Mouse (Mus musculus) brain, embryonic 14.5 days (tissue): ENCODE measurements around the gene Dcun1d2. TPM values are rescaled to one million over a fixed set of nuclear protein-coding genes. Genes with fewer than 3 reads are reported as not detected.
A peak's percentile ranks its signal among the peaks of the same experiment; 100 is the strongest.

Source experiments
- DNase-seq: peaks from one replicate; pipeline ENCODE4 v3.0.0-alpha.2; 2011; ENCODE audit warnings: low read depth
- CTCF ChIP-seq: fragments of 200-500 bp; IDR thresholded peaks from 2 replicates; pipeline ENCODE4 v1.5.1; 2012; ENCODE audit warnings: inconsistent platforms, mild to moderate bottlenecking, moderate library complexity, borderline replicate concordance; ENCODE audit not compliant: insufficient read depth, insufficient read length; ENCODE audit errors: extremely low read depth
- POLR2A ChIP-seq: fragments of 200-500 bp; IDR thresholded peaks from 2 replicates; pipeline ENCODE4 v1.6.1; 2012; ENCODE audit warnings: mild to moderate bottlenecking, inconsistent platforms, borderline replicate concordance; ENCODE audit not compliant: poor library complexity, insufficient read depth, insufficient read length, severe bottlenecking; ENCODE audit errors: extremely low read depth
- polyA plus RNA-seq: library from polyadenylated mRNA; depleted of rRNA; stranded (reverse); fragments of >200 nt; gene quantifications from 2 replicates; pipeline ENCODE4 v1.2.3, GENCODE M21; 2012

Gene Dcun1d2
- polyA plus RNA-seq, 1 experiment, result 42.6 TPM

DNA sequence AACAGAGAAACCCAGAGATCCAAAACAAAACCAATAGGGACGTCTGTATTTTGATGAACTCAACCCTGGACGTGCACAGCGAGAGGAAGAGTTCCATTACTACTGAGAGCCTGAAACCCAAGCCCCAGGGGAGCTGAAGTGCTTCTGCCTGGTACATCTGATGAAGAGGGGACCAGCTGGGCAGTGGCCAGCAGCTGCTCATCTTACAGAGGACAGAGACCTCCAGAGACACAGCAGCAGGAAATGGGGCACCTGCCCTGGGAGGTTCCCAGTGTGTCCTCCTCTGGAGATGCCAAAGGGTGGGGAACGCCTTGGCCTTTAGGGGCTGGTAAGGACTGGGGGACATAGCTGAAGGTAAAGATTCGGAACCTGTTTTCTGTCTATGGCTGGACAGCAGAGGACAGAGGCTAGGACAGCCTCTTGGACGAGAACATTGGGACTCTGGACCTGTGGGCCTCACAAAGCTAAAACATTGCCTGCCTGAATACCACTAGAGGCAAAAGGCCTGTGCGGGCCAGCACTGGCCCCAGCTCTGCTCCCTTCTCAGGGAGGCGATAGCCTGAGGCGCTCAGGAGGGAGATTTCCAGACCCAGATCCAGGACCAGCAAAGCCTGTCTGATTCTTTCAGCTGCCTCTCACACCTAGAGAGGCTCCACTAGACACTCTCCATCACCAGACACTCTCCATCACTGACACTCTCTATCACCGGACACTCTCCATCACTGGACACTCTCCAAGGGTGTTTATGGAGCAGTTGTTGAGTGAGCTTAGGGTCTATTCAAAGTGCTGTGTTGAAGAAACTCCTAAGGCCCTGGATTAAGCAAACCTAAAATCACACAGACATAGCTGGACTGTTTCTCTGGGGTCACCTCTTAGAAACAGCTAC, 44.7 kb downstream of the Dcun1d2 start:
- TF ChIP-seq POLR2A (no peak), CTCF (no peak)
- DNase-seq, result no peak

DNA sequence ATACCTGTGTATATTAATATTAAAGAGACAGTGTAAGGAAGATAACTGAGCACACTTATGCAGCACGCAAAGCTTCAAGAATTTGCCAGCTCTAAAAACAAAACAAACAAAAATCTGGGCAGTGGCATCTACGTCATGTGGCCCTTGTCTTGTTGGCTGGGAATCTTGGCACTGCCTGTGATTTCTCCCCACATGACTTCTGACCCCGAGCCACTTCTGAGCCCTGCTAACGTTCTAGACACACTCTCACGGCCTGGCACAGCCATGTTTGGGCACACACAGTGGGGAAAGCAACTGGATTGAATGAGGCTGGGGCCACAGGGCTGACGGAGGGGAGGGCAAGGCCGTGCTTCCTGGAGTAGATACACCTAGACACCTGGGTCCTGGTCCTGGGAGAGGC, 47.2 kb downstream of the Dcun1d2 start:
- TF ChIP-seq CTCF (no peak), POLR2A (no peak)
- no peak for DNase-seq

DNA sequence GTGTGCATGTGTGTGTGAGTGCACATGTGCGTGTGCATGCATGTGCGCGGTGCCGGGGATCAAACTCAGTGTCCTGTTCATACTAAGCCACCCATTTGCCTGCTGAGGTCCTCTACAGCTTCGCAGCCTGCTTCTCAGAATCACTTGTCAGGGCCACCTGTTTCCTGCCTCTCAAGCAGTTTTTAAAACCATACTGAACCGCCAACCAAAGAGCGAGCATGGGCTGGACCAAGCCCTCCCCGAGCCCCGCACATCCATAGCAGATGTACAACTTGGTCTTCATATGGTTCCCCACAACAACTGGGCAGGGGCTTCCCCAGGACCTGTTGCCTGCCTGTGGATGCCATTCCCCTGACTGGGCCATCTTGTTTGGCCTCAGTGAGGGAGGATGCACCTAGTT, 47.9 kb downstream of the Dcun1d2 start:
- TF ChIP-seq CTCF, result no peak
- TF ChIP-seq POLR2A, result no peak

DNA sequence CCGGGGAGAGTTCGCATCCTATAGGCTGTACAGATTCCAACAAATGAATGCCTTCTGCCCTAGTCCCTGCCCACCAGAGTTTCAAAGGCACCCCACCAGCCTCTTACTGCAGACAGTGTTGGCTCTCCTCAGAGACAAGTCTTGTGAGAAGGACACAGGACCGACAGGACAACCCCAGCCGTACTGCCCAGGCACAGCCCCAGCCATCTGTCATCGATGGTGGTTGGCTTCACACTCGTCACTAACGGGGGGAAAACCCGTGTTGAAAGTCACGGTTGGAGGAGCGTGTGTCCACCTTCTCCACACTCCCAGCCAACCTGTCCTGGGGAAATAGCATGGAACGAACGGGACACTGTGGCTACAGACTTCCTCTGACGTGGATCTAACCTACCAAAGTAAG, 53.1 kb downstream of the Dcun1d2 start:
- DNase-seq, result no peak
- TF ChIP-seq CTCF, result no peak
- TF ChIP-seq POLR2A, result no peak

More for the DNA sequence above, 47.9 kb downstream of the Dcun1d2 start:
- no peak for DNase-seq

GRCm38 (mm10) chr8:13230471-13230870, 57.5 kb downstream of the Dcun1d2 start:
- no peak for TF ChIP-seq POLR2A
- no peak for TF ChIP-seq CTCF
- DNase-seq, result no peak

GRCm38 (mm10) chr8:13229802-13230201, 58.1 kb downstream of the Dcun1d2 start:
- no peak for TF ChIP-seq POLR2A
- no peak for TF ChIP-seq CTCF
- no peak for DNase-seq

GRCm38 (mm10) chr8:13228923-13229610, 58.9 kb downstream of the Dcun1d2 start:
- DNase-seq, result no peak
- TF ChIP-seq CTCF (no peak), POLR2A (no peak)

DNA sequence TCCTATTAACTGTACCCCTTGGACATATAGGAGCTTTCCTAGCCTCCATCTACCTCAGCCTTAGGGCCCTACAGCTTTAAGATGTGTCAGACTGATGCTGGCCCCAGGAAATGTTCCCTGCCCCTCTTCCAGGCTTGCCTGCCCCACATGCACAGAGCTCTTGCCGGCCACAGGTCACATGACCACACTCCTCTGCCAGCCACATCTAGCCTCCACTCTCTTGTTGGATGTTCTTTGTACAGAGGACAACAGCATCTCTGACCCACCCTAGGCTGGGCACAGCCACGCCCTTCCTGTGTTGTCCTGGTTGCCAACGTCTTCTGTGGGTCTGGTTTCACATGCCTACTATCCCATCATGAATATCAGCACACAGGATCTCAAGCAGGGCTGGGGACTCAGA, 60.7 kb downstream of the Dcun1d2 start:
- TF ChIP-seq POLR2A (no peak), CTCF (no peak)
- no peak for DNase-seq

GRCm38 (mm10) chr8:13226288-13226687, 61.6 kb downstream of the Dcun1d2 start:
- peak; percentile 70 for DNase-seq
- TF ChIP-seq CTCF (no peak), POLR2A (no peak)

DNA sequence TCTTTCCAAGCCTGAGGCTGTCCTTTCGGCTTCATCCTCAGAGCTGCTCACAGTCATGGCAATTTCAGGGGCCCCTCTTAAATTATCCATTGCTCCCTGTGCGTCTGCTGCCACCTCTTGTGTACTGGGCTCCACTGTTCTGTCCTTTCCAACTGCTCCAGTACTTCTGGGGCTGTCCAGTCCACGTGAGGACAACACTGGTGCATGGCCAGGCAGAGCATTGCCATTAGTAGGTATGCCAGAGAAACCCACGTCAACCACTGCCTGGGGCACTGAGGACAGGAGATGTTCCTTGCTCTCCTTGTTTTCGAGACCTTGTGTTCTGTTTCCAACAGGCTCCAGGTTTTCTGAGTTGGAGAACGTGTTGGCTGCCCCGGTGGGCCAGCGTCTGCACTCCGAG, 63.5 kb downstream of the Dcun1d2 start:
- TF ChIP-seq POLR2A, result no peak
- no peak for TF ChIP-seq CTCF
- no peak for DNase-seq

- DNase-seq, result no peak
- TF ChIP-seq CTCF, result no peak
- TF ChIP-seq POLR2A, result no peak
Observed at GRCm38 (mm10) chr8:13218441-13218840, 69.5 kb downstream of the Dcun1d2 start.

DNA sequence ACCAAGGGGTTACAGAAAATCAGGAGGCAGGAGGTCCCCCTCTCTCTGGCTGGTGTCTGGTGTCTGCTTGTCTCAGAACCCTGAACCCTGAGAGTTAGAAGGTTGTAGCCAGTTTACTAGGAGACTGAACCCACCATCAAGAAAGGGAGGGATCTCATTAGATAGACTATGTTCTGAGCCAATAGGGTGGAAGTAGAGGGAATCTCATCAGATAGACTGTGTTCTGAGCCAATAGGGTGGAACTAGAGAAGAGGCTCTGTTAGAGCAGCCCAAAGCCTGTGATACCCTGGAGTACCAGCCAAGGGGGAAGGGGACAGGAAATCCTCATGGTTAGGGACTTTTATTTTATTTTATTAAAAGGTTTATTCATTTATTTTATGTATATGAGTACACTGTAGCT, 69.9 kb downstream of the Dcun1d2 start:
- no peak for DNase-seq
- TF ChIP-seq POLR2A (no peak), CTCF (no peak)

DNA sequence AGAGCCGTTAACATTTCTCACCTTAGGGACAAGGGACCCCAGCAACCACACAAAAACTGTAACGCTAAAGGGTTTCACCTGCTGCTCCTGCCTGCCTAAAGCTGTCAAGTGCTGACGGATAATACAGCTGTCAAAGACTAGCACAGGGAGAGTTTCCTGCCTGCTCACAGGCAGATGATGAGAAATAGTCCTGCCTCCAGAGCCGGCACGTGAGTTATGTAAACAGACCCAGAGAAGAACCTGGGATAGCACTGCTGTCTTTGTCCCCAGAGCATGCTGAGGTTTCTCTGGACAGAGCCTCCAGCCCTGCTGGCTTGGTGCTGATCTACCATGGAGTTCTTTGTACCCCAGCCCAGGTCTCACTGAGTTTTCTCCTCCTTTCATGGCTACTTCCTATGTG, 70.8 kb downstream of the Dcun1d2 start:
- DNase-seq, result no peak
- TF ChIP-seq POLR2A (no peak), CTCF (no peak)
